ENCODE assay signal across 33 mouse cellular contexts in the genomic region with DNA sequence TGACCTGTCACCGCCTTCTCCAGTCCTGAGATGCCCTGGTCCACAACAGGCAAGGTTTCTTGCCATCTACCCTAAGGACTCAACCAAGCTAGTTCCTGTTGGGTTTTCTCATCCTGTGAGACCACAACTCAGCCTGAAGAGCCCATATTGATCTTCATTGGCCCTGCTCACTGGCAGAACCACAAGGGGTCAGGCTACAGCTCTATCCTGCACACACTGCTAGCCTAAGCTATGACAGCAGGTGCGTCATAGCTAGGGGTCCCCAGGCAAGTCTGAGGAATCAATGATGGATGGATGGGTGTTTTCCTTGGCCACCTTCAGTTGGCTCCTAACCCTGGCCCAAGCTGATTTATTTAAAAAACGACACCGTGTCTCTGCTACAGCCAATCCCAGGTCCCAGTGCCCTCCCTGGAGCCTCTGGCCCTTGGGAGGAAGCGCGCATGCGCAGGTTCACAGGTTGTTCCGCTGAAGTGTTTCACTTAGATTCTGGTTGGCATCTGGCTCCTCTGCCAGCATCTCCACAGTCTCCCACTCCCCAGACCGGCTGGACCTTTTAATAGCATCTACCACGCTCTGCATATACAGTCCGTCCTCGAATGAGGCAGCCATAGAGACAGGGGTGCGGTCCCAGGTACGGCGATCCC. TPM values are rescaled to one million over a fixed set of nuclear protein-coding genes. Genes with fewer than 3 reads are reported as not detected.
DNase-seq lines count a peak whose midpoint lies in the region; ATAC-seq and TF ChIP-seq lines count a peak whose summit lies in the region.
"Had no signal": no experiment of that assay in that cellular context is flagged by ENCODE, and none has a peak within 500 bp of the region (broad histone marks: within the 10 kb centered on the region; RNA-seq: fewer than 3 reads in every experiment).

No protein-coding gene starts in this region.

- TF ChIP-seq CTCF in forebrain, postnatal 0 days (IDR thresholded peaks at IDR 0.05; ENCODE audit: low read depth) = 0 out of 2 replicates have a peak, but pooled peaks have one; percentile 10
- peak; percentile 31; the same call in 1 of the 2 replicates for TF ChIP-seq CTCF in layer of hippocampus, adult 2 months (conservative IDR thresholded peaks at IDR 0.05)
- TF ChIP-seq CTCF in midbrain, postnatal 0 days (IDR thresholded peaks at IDR 0.05) = peak; percentile 29

- no peaks in the 10 kb centered on the region for H3K9me3 ChIP-seq in forebrain, postnatal 0 days (ENCODE audit: low read length)
- H3K9me3 ChIP-seq in forebrain, embryonic 15.5 days = no peaks in the 10 kb centered on the region
- no peaks in the 10 kb centered on the region for H3K9me3 ChIP-seq in midbrain, postnatal 0 days (ENCODE audit: low read length)
- H3K9me3 ChIP-seq in midbrain, embryonic 16.5 days (replicated peaks; ENCODE audit: control insufficient read depth, low read length, poor library complexity, severe bottlenecking) = no peaks in the 10 kb centered on the region
- H3K9me3 ChIP-seq: embryonic facial prominence, embryonic 15.5 days; heart, embryonic 12.5 days; hindbrain, embryonic 13.5 days; limb, embryonic 12.5 days; midbrain, embryonic 13.5 days; neural tube, embryonic 13.5 days had no signal

- peaks cover 19% of the 10 kb centered on the region for H3K36me3 ChIP-seq in forebrain, postnatal 0 days (ENCODE audit: insufficient read depth)
- peaks cover 19% of the 10 kb centered on the region for H3K36me3 ChIP-seq in forebrain, embryonic 15.5 days
- H3K36me3 ChIP-seq in midbrain, postnatal 0 days (ENCODE audit: insufficient read depth, low read length) = peaks cover 10% of the 10 kb centered on the region
- H3K36me3 ChIP-seq in midbrain, embryonic 16.5 days (ENCODE audit: control insufficient read depth, insufficient read depth, low read length) = peaks cover 11% of the 10 kb centered on the region; the same call in 1 of the 2 replicates
- H3K36me3 ChIP-seq: embryonic facial prominence, embryonic 15.5 days had no signal

- ATAC-seq in forebrain, postnatal 0 days = no peak
- no peak for ATAC-seq in forebrain, embryonic 15.5 days (replicated peaks)
- no peak for ATAC-seq in midbrain, postnatal 0 days (ENCODE audit: low FRiP score)
- ATAC-seq in midbrain, embryonic 16.5 days = no peak
- no peak for ATAC-seq in CD4-positive, CD25-positive, alpha-beta regulatory T cell, adult 4 months
- ATAC-seq: forebrain, embryonic 14.5 days; inflammation-experienced regulatory T-cells, adult 6 months; midbrain, embryonic 13.5 days had no signal

- H3K9ac ChIP-seq in forebrain, postnatal 0 days = no peak overlapping the region
- H3K9ac ChIP-seq in forebrain, embryonic 15.5 days (replicated peaks) = no peak overlapping the region
- no peak overlapping the region for H3K9ac ChIP-seq in midbrain, postnatal 0 days (replicated peaks; ENCODE audit: low read length, poor library complexity, severe bottlenecking)
- H3K9ac ChIP-seq in midbrain, embryonic 16.5 days (ENCODE audit: low read depth, low read length) = no peak overlapping the region
- H3K9ac ChIP-seq: embryonic facial prominence, embryonic 15.5 days; heart, embryonic 12.5 days; hindbrain, embryonic 13.5 days; limb, embryonic 12.5 days; midbrain, embryonic 13.5 days; neural tube, embryonic 13.5 days had no signal

- H3K4me1 ChIP-seq in forebrain, postnatal 0 days (ENCODE audit: insufficient read depth) = no peaks in the 10 kb centered on the region
- no peaks in the 10 kb centered on the region for H3K4me1 ChIP-seq in forebrain, embryonic 15.5 days
- H3K4me1 ChIP-seq in midbrain, postnatal 0 days (ENCODE audit: insufficient read depth, low read length) = no peaks in the 10 kb centered on the region
- no peaks in the 10 kb centered on the region for H3K4me1 ChIP-seq in midbrain, embryonic 16.5 days (ENCODE audit: control insufficient read depth, insufficient read depth, low read length)
- H3K4me1 ChIP-seq: embryonic facial prominence, embryonic 15.5 days; heart, embryonic 12.5 days; hindbrain, embryonic 13.5 days; limb, embryonic 12.5 days; midbrain, embryonic 13.5 days; neural tube, embryonic 13.5 days had no signal

- 96% methylated on average over 15 of the region's 15 CpGs for WGBS in forebrain, postnatal 0 days
- 96% methylated on average over 15 of the region's 15 CpGs for WGBS in forebrain, embryonic 15.5 days
- 95% methylated on average over 15 of the region's 15 CpGs for WGBS in midbrain, postnatal 0 days
- WGBS in midbrain, embryonic 16.5 days = 94% methylated on average over 15 of the region's 15 CpGs

- no peak overlapping the region for H3K4me2 ChIP-seq in forebrain, postnatal 0 days (ENCODE audit: low read depth)
- no peak overlapping the region for H3K4me2 ChIP-seq in forebrain, embryonic 15.5 days (replicated peaks)
- no peak overlapping the region for H3K4me2 ChIP-seq in midbrain, postnatal 0 days (ENCODE audit: low read depth, low read length, poor library complexity, severe bottlenecking)
- H3K4me2 ChIP-seq in midbrain, embryonic 16.5 days (ENCODE audit: low read length) = no peak overlapping the region
- H3K4me2 ChIP-seq: embryonic facial prominence, embryonic 15.5 days; heart, embryonic 12.5 days; hindbrain, embryonic 13.5 days; limb, embryonic 12.5 days; midbrain, embryonic 13.5 days; neural tube, embryonic 13.5 days had no signal

- DNase-seq in forebrain, postnatal 0 days = no peak
- DNase-seq in layer of hippocampus, adult 2 months (ENCODE audit: low spot score in 2 of 2) = no peak
- DNase-seq in layer of hippocampus, postnatal 36 days = no peak
- DNase-seq in midbrain, postnatal 0 days (ENCODE audit: low spot score) = no peak
- no peak for DNase-seq in ovary, adult 18-20 months (ENCODE audit: low spot score)
- DNase-seq: adrenal gland, postnatal 25 days; cerebellum, adult 9-10 months; gastrocnemius, postnatal 10 days; heart, postnatal 14 days; kidney, adult 8-10 months; lung, postnatal 14 days; right cerebral cortex, adult 18-20 months; right cerebral cortex, postnatal 4 days; thymus, adult 2 months; thymus, postnatal 4 days had no signal

- H3K27ac ChIP-seq in forebrain, postnatal 0 days (ENCODE audit: low read depth, low read length) = no peak overlapping the region
- H3K27ac ChIP-seq in forebrain, embryonic 15.5 days (replicated peaks) = no peak overlapping the region
- no peak overlapping the region for H3K27ac ChIP-seq in layer of hippocampus, adult 2 months
- H3K27ac ChIP-seq in midbrain, postnatal 0 days (ENCODE audit: low read depth, low read length) = no peak overlapping the region
- H3K27ac ChIP-seq in midbrain, embryonic 16.5 days (ENCODE audit: low read length) = no peak overlapping the region
- H3K27ac ChIP-seq: hindbrain, embryonic 13.5 days; limb, embryonic 12.5 days; midbrain, embryonic 13.5 days; neural tube, embryonic 13.5 days had no signal

- no peak overlapping the region for H3K4me3 ChIP-seq in forebrain, postnatal 0 days (ENCODE audit: low read depth, low read length)
- no peak overlapping the region for H3K4me3 ChIP-seq in forebrain, embryonic 15.5 days
- H3K4me3 ChIP-seq in layer of hippocampus, adult 2 months = no peak overlapping the region
- no peak overlapping the region for H3K4me3 ChIP-seq in midbrain, postnatal 0 days (ENCODE audit: low read depth, low read length)
- no peak overlapping the region for H3K4me3 ChIP-seq in midbrain, embryonic 16.5 days (ENCODE audit: low read depth, low read length)
- H3K4me3 ChIP-seq: embryonic facial prominence, embryonic 15.5 days; heart, embryonic 12.5 days; hindbrain, embryonic 13.5 days; limb, embryonic 12.5 days; midbrain, embryonic 13.5 days; myocyte; neural tube, embryonic 13.5 days had no signal

- no peaks in the 10 kb centered on the region for H3K27me3 ChIP-seq in forebrain, postnatal 0 days (ENCODE audit: insufficient read depth, low read length)
- no peaks in the 10 kb centered on the region for H3K27me3 ChIP-seq in forebrain, embryonic 15.5 days
- H3K27me3 ChIP-seq in midbrain, postnatal 0 days (ENCODE audit: insufficient read depth, low read length) = no peaks in the 10 kb centered on the region
- no peaks in the 10 kb centered on the region for H3K27me3 ChIP-seq in midbrain, embryonic 16.5 days (ENCODE audit: control insufficient read depth, insufficient read depth, low read depth, low read length)
- H3K27me3 ChIP-seq: embryonic facial prominence, embryonic 15.5 days; heart, embryonic 12.5 days; hindbrain, embryonic 13.5 days; limb, embryonic 12.5 days; midbrain, embryonic 13.5 days; neural tube, embryonic 13.5 days had no signal

RNA-seq across cellular contexts. Expression of a gene that starts 8.4 kb away (rescaled TPM):
- 10.3 and 10.9 TPM in 2 replicates for total RNA-seq in forebrain, postnatal 0 days (2014; rRNA removed)
- polyA plus RNA-seq in forebrain, postnatal 0 days (2015; fragmentation: Nextera tagmentation; extraction: Ambion mirVana) = 15.2 and 16.8 TPM in 2 replicates
- 17.3 and 19.3 TPM in 2 replicates for polyA plus RNA-seq in forebrain, embryonic 15.5 days (2015; fragmentation: Nextera tagmentation; extraction: Ambion mirVana)
- total RNA-seq in layer of hippocampus, adult 2 months (2021) = 10 to 100 TPM in 1 of 2 experiments, 1 to 10 TPM in 1; 8.1 to 10.8 TPM
- 1 to 10 TPM; 9.0 to 9.4 TPM for total RNA-seq in layer of hippocampus, postnatal 36 days (2021)
- total RNA-seq in midbrain, postnatal 0 days (2014; rRNA removed) = 9.8 and 11.2 TPM in 2 replicates
- polyA plus RNA-seq in midbrain, postnatal 0 days (2015; fragmentation: Nextera tagmentation; extraction: Ambion mirVana) = 15.4 and 15.6 TPM in 2 replicates
- polyA plus RNA-seq in midbrain, embryonic 16.5 days (2015; fragmentation: Nextera tagmentation; extraction: Ambion mirVana) = 14.9 and 16.5 TPM in 2 replicates
- polyA plus RNA-seq in CD4-positive, CD25-positive, alpha-beta regulatory T cell, adult 4 months (2017; shearing (Covaris generic)) = 1 to 10 TPM; 2.7 to 2.8 TPM

RNA-seq across cellular contexts. Expression of a gene that starts 9.0 kb away (rescaled TPM):
- 0.23 TPM in 1 of 2 replicates, not detected in the other for total RNA-seq in forebrain, postnatal 0 days (2014; rRNA removed)
- polyA plus RNA-seq in forebrain, postnatal 0 days (2015; fragmentation: Nextera tagmentation; extraction: Ambion mirVana) = 0.21 and 0.31 TPM in 2 replicates
- polyA plus RNA-seq in forebrain, embryonic 15.5 days (2015; fragmentation: Nextera tagmentation; extraction: Ambion mirVana) = 0.15 TPM in 1 of 2 replicates, not detected in the other
- under 1 TPM in 1 of 2 experiments, not detected in 1; 0.84 TPM for total RNA-seq in layer of hippocampus, adult 2 months (2021)
- total RNA-seq in layer of hippocampus, postnatal 36 days (2021) = not detected
- not detected in 2 replicates for total RNA-seq in midbrain, postnatal 0 days (2014; rRNA removed)
- polyA plus RNA-seq in midbrain, postnatal 0 days (2015; fragmentation: Nextera tagmentation; extraction: Ambion mirVana) = 0.44 and 0.50 TPM in 2 replicates
- 0.28 and 0.45 TPM in 2 replicates for polyA plus RNA-seq in midbrain, embryonic 16.5 days (2015; fragmentation: Nextera tagmentation; extraction: Ambion mirVana)
- polyA plus RNA-seq in CD4-positive, CD25-positive, alpha-beta regulatory T cell, adult 4 months (2017; shearing (Covaris generic)) = not detected
- total RNA-seq: adrenal gland, postnatal 25 days; common myeloid progenitor, adult 5-6 weeks; gastrocnemius, postnatal 10 days; granulocyte monocyte progenitor cell, adult 5-6 weeks; heart, postnatal 14 days; megakaryocyte, adult 5-6 weeks had no signal
- polyA plus RNA-seq: brain, embryonic 14.5 days; heart, embryonic 12.5 days; inflammation-experienced regulatory T-cells, adult 6 months; liver, embryonic 16.5 days; neural tube, embryonic 13.5 days; stomach, embryonic 14.5 days; thymus, adult 2 months had no signal

RNA-seq across cellular contexts. Expression of a gene that starts 15.5 kb away (rescaled TPM):
- total RNA-seq in forebrain, postnatal 0 days (2014; rRNA removed) = 59.3 and 71.1 TPM in 2 replicates
- 63.8 and 72.5 TPM in 2 replicates for polyA plus RNA-seq in forebrain, postnatal 0 days (2015; fragmentation: Nextera tagmentation; extraction: Ambion mirVana)
- 47.1 and 52.0 TPM in 2 replicates for polyA plus RNA-seq in forebrain, embryonic 15.5 days (2015; fragmentation: Nextera tagmentation; extraction: Ambion mirVana)
- 10 to 100 TPM; 32.7 to 35.4 TPM for total RNA-seq in layer of hippocampus, adult 2 months (2021)
- 10 to 100 TPM; 29.1 to 36.3 TPM for total RNA-seq in layer of hippocampus, postnatal 36 days (2021)
- total RNA-seq in midbrain, postnatal 0 days (2014; rRNA removed) = 99.3 and 110 TPM in 2 replicates
- polyA plus RNA-seq in midbrain, postnatal 0 days (2015; fragmentation: Nextera tagmentation; extraction: Ambion mirVana) = 71.4 and 73.4 TPM in 2 replicates
- 50.2 and 57.9 TPM in 2 replicates for polyA plus RNA-seq in midbrain, embryonic 16.5 days (2015; fragmentation: Nextera tagmentation; extraction: Ambion mirVana)
- 10 to 100 TPM; 10.1 to 13.9 TPM for polyA plus RNA-seq in CD4-positive, CD25-positive, alpha-beta regulatory T cell, adult 4 months (2017; shearing (Covaris generic))

RNA-seq across cellular contexts. Expression of a gene that starts 15.5 kb away (rescaled TPM):
- 24.1 and 35.0 TPM in 2 replicates for total RNA-seq in forebrain, postnatal 0 days (2014; rRNA removed)
- polyA plus RNA-seq in forebrain, postnatal 0 days (2015; fragmentation: Nextera tagmentation; extraction: Ambion mirVana) = 90.0 and 95.7 TPM in 2 replicates
- polyA plus RNA-seq in forebrain, embryonic 15.5 days (2015; fragmentation: Nextera tagmentation; extraction: Ambion mirVana) = 105 and 107 TPM in 2 replicates
- total RNA-seq in layer of hippocampus, adult 2 months (2021) = 10 to 100 TPM; 41.1 to 41.5 TPM
- 10 to 100 TPM; 37.1 to 38.7 TPM for total RNA-seq in layer of hippocampus, postnatal 36 days (2021)
- total RNA-seq in midbrain, postnatal 0 days (2014; rRNA removed) = 20.6 and 32.0 TPM in 2 replicates
- polyA plus RNA-seq in midbrain, postnatal 0 days (2015; fragmentation: Nextera tagmentation; extraction: Ambion mirVana) = 84.7 and 93.0 TPM in 2 replicates
- 95.6 and 97.6 TPM in 2 replicates for polyA plus RNA-seq in midbrain, embryonic 16.5 days (2015; fragmentation: Nextera tagmentation; extraction: Ambion mirVana)
- 100 to 1,000 TPM in 1 of 2 experiments, 10 to 100 TPM in 1; 70.0 to 102 TPM for polyA plus RNA-seq in CD4-positive, CD25-positive, alpha-beta regulatory T cell, adult 4 months (2017; shearing (Covaris generic))

RNA-seq across cellular contexts. Expression of a gene that starts 30.4 kb away (rescaled TPM):
- total RNA-seq in forebrain, postnatal 0 days (2014; rRNA removed) = 4.4 and 5.6 TPM in 2 replicates
- 21.5 and 28.0 TPM in 2 replicates for polyA plus RNA-seq in forebrain, postnatal 0 days (2015; fragmentation: Nextera tagmentation; extraction: Ambion mirVana)
- 12.1 and 12.3 TPM in 2 replicates for polyA plus RNA-seq in forebrain, embryonic 15.5 days (2015; fragmentation: Nextera tagmentation; extraction: Ambion mirVana)
- 10 to 100 TPM; 71.1 to 76.9 TPM for total RNA-seq in layer of hippocampus, adult 2 months (2021)
- total RNA-seq in layer of hippocampus, postnatal 36 days (2021) = 10 to 100 TPM; 69.3 to 72.7 TPM
- total RNA-seq in midbrain, postnatal 0 days (2014; rRNA removed) = 5.4 and 5.6 TPM in 2 replicates
- polyA plus RNA-seq in midbrain, postnatal 0 days (2015; fragmentation: Nextera tagmentation; extraction: Ambion mirVana) = 35.1 and 36.0 TPM in 2 replicates
- 22.9 and 23.0 TPM in 2 replicates for polyA plus RNA-seq in midbrain, embryonic 16.5 days (2015; fragmentation: Nextera tagmentation; extraction: Ambion mirVana)
- 1 to 10 TPM; 5.0 to 8.1 TPM for polyA plus RNA-seq in CD4-positive, CD25-positive, alpha-beta regulatory T cell, adult 4 months (2017; shearing (Covaris generic))
